Mouse (Mus musculus) heart, embryonic 12.5 days (tissue): ENCODE measurements around the gene Rpl36. TPM values are rescaled to one million over a fixed set of nuclear protein-coding genes. Genes with fewer than 3 reads are reported as not detected.

Experiments used
- ATAC-seq: fragments of 200-750 bp; cut with Nextera tagmentation; 2 replicates; pipeline ENCODE4 v1.8.0; 2017; ENCODE audit warnings: moderate TSS enrichment, moderate library complexity; ENCODE audit not compliant: insufficient number of reproducible peaks, low FRiP score
- H3K27ac ChIP-seq: fragments of 300-500 bp; sonication (generic); 2 replicates; pipeline ENCODE4 v1.5.1; 2016; ENCODE audit warnings: mild to moderate bottlenecking, moderate library complexity; ENCODE audit not compliant: poor library complexity, severe bottlenecking
- H3K27me3 ChIP-seq: fragments of 300-500 bp; sonication (generic); replicated peaks from 2 replicates; pipeline ENCODE4 v1.6.1; 2016; ENCODE audit warnings: mild to moderate bottlenecking, moderate library complexity
- H3K36me3 ChIP-seq: fragments of 300-500 bp; sonication (generic); 2 replicates; pipeline ENCODE4 v1.6.1; 2016; ENCODE audit warnings: mild to moderate bottlenecking, moderate library complexity
- H3K4me1 ChIP-seq: fragments of 300-500 bp; sonication (generic); replicated peaks from 2 replicates; pipeline ENCODE4 v1.6.1; 2016; ENCODE audit warnings: mild to moderate bottlenecking
- H3K4me2 ChIP-seq: fragments of 300-500 bp; sonication (generic); 2 replicates; pipeline ENCODE4 v1.6.1; 2016; ENCODE audit warnings: mild to moderate bottlenecking, moderate library complexity
- H3K4me3 ChIP-seq: fragments of 300-500 bp; sonication (generic); 2 replicates; pipeline ENCODE4 v1.5.1; 2016; ENCODE audit warnings: mild to moderate bottlenecking
- H3K9ac ChIP-seq: fragments of 300-500 bp; sonication (generic); 2 replicates; pipeline ENCODE4 v1.6.1; 2016; ENCODE audit warnings: mild to moderate bottlenecking, moderate library complexity
- H3K9me3 ChIP-seq: fragments of 300-500 bp; sonication (generic); replicated peaks from 2 replicates; pipeline ENCODE4 v1.6.1; 2016; ENCODE audit warnings: mild to moderate bottlenecking, moderate library complexity
- WGBS: fragments of 180-500 bp; shearing (Covaris S2); methylation state at CpG from one replicate; pipeline ENCODE4 v1.1.7; 2016; 5-methylcytosine and 5-hydroxymethylcytosine counted together
- polyA plus RNA-seq: library from polyadenylated mRNA; unstranded; fragments of >200 nt; fragmentation: Nextera tagmentation; extraction: Ambion mirVana; gene quantifications from 2 replicates; pipeline ENCODE4 v1.2.1, GENCODE M21; 2016

Gene Rpl36
- polyA plus RNA-seq, 1 experiment from 2014 or later: 1,273 TPM

- Histone ChIP-seq H3K9ac (no peak overlapping the region), H3K27me3 (no peaks in the 10 kb centered on the region), H3K4me3 (no peak overlapping the region), H3K9me3 (no peaks in the 10 kb centered on the region), H3K36me3 (no peaks in the 10 kb centered on the region), H3K4me1 (no peaks in the 10 kb centered on the region), H3K27ac (no peak overlapping the region), H3K4me2 (no peak overlapping the region)
- 55% methylated on average over 2 of the region's 2 CpGs for WGBS
- no peak for ATAC-seq
These were observed 41.6 kb downstream of the Rpl36 start for GRCm38 (mm10) chr17:56654771-56655170.

- no peak overlapping the region for H3K27ac ChIP-seq
- no peaks in the 10 kb centered on the region for H3K27me3 ChIP-seq
- H3K4me1 ChIP-seq: no peaks in the 10 kb centered on the region
- no peaks in the 10 kb centered on the region for H3K9me3 ChIP-seq
- no peaks in the 10 kb centered on the region for H3K36me3 ChIP-seq
- H3K4me3 ChIP-seq: no peak overlapping the region
- ATAC-seq: no peak
- no peak overlapping the region for H3K4me2 ChIP-seq
- H3K9ac ChIP-seq: no peak overlapping the region
- 59% methylated on average over 3 of the region's 3 CpGs for WGBS
These were observed 42.1 kb downstream of the Rpl36 start for GRCm38 (mm10) chr17:56655311-56655710.

- Histone ChIP-seq H3K9me3 (no peaks in the 10 kb centered on the region), H3K9ac (no peak overlapping the region), H3K36me3 (no peaks in the 10 kb centered on the region), H3K4me1 (no peaks in the 10 kb centered on the region), H3K27ac (no peak overlapping the region), H3K27me3 (no peaks in the 10 kb centered on the region), H3K4me3 (no peak overlapping the region), H3K4me2 (no peak overlapping the region)
- no peak for ATAC-seq
- 77% methylated on average over 6 of the region's 6 CpGs for WGBS
These were observed 43.0 kb downstream of the Rpl36 start for GRCm38 (mm10) chr17:56656171-56656570.

GRCm38 (mm10) chr17:56663659-56664058, 50.4 kb downstream of the Rpl36 start:
- Histone ChIP-seq H3K9ac (peak overlapping the region; percentile 52; the same call in 1 of the 2 replicates), H3K4me2 (peak overlapping the region; percentile 57), H3K27me3 (peaks cover 7% of the 10 kb centered on the region), H3K4me1 (peaks cover 15% of the 10 kb centered on the region), H3K9me3 (no peaks in the 10 kb centered on the region), H3K27ac (no peak overlapping the region), H3K36me3 (no peaks in the 10 kb centered on the region), H3K4me3 (peak overlapping the region; percentile 10; the same call in 1 of the 2 replicates)
- no peak for ATAC-seq
- WGBS: 52% methylated on average over 3 of the region's 3 CpGs

Other genes starting within 250 kb of the Rpl36 start
- gene Ptprs, start 136.9 kb upstream of the Rpl36 start, polyA plus RNA-seq: 86.8 and 90.2 TPM in 2 replicates
- not detected in 2 replicates for gene Znrf4, start 101.0 kb upstream of the Rpl36 start, polyA plus RNA-seq
- gene Gm20219, start 59.0 kb upstream of the Rpl36 start, polyA plus RNA-seq: 0.35 and 0.40 TPM in 2 replicates
- 61.1 and 61.2 TPM in 2 replicates for gene Safb2, start 28.8 kb upstream of the Rpl36 start, polyA plus RNA-seq
- 93.1 and 101 TPM in 2 replicates for gene Safb, start 28.6 kb upstream of the Rpl36 start, polyA plus RNA-seq
- 253 and 282 TPM in 2 replicates for gene 2410015M20Rik, start 3.6 kb upstream of the Rpl36 start, polyA plus RNA-seq
- gene Lonp1, start 13.5 kb downstream of the Rpl36 start, polyA plus RNA-seq: 66.2 and 67.3 TPM in 2 replicates
- gene Catsperd, start 14.7 kb downstream of the Rpl36 start, polyA plus RNA-seq: 0.28 and 0.42 TPM in 2 replicates
- 63.2 and 64.5 TPM in 2 replicates for gene Ranbp3, start 59.9 kb downstream of the Rpl36 start, polyA plus RNA-seq
- 638 and 663 TPM in 2 replicates for gene Ndufa11, start 104.4 kb downstream of the Rpl36 start, polyA plus RNA-seq
- 12.1 and 12.9 TPM in 2 replicates for gene Vmac, start 104.6 kb downstream of the Rpl36 start, polyA plus RNA-seq
- 7.5 and 9.0 TPM in 2 replicates for gene Nrtn, start 144.1 kb downstream of the Rpl36 start, polyA plus RNA-seq
- gene Dus3l, start 151.3 kb downstream of the Rpl36 start, polyA plus RNA-seq: 33.3 and 34.8 TPM in 2 replicates
- gene Prr22, start 156.8 kb downstream of the Rpl36 start, polyA plus RNA-seq: 1.0 and 1.4 TPM in 2 replicates
- 3.8 and 4.4 TPM in 2 replicates for gene Rfx2, start 217.6 kb downstream of the Rpl36 start, polyA plus RNA-seq